Mouse (Mus musculus): ENCODE results near the gene Plcl1.

Gene Plcl1

DNA sequence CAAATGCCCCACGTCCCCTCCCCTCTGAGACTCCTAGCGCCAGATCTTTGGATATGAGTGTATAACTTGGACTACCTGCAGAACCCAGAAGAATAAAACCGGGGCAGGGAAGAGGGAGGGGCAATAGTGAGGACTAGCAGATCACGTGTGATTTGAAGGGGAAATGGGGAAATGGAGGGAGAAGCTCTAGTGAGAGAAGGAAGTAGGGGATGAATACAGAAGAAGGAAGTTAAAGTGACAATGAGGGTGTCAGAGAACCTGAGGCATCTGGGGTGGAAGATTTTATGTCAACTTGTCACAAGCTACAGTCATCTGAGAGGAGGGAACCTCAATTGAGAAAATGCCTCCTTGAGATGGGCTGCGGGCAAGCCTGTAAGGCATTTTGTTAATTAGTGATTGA is 119.4 kb downstream of the Plcl1 start:
- no peak for DNase-seq (ENCODE audit: low read depth, low spot score)

DNA sequence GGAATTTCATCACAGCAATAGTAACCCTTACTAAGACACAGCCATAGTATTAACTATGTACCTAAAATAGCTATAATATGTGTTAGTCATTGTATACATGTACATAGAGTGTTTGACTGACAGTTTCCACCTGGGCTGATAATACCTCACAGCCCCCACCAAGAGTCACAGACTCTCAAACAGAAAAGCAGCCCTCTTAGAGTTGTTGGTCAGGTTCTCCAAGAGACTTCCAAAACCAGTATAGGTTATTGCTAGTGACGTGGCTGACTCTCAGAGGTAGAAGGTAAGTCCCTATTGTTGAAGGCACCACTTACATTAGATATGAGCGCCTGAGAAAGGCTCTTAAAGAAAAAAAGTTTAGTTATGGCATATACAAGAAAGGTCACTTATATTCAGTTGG is 120.0 kb downstream of the Plcl1 start:
- no peak for DNase-seq (ENCODE audit: low read depth, low spot score)

DNA sequence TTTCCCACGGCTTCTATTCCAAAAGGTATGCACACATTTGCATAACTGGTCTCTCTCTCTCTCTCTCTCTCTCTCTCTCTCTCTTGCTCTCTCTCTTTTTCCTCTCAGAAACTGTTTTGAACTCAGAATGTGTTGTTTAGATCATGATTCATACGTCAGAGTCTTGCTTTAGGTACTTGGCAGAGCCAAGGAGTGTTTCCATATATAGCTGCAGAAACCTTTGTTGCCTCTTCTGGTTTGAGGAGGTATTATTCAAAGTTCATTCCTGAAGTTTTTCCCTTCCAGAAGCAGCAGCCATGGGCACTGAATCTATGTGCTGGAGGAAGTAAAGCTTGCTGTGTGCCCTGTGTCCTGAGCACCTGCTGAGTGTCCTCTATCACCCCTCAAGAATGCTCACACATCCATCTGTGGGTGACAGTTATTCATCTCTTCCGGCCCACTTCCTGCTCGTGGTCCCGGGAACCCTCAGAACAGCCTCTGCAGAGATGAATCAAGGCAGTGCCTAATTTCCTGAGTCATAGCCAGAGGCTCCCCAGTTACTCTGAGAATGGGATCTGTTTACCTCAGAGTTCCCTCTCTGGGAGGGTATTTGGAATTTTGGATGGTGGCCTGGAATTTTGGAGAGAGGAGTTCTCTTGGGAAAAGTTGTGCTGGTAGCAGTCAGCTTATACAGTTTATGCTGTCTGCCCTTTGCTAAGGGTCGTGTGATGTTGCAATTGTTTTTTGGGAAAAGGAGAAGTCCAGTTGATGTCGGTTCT is 123.0 kb downstream of the Plcl1 start:
- DNase-seq (ENCODE audit: low read depth, low spot score): no peak

DNA sequence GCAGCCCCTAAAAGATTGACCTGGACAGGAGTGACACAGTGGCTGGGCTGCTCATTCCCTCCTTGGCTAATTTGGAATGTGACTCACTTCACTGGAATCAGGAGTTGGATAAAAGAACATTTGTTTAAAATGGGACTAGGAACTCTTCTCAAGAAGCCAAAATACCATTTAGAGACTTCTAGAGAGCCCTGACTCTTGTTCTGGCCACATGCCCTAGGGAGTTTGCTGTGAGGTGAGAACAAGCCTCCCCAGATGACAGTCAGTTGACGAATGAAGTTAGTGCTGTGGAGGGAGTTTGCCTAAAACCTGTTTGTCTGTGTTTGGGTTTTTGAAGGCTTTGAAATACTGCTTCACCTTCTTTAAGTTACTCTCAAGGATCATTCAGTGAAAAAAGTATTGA is 128.1 kb downstream of the Plcl1 start:
- no peak for DNase-seq (ENCODE audit: low read depth, low spot score)

DNA sequence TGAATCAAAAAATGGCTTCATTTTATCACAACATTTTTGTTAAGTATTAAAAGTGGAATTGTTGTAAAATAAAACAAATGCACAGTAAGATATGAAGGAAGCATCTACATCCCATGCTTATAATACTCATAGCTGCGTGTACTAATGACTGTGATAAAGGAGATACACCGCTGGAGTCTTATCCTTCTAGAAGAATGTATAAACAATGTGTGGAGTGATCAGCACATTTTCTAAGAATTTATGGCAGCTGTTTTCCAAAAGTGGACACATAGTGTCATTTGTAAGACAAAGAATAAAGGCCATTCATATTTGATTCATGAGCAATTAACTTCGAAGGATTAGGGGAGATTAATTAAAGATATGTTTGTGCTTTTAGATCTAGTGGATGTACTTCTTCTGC is 148.7 kb downstream of the Plcl1 start:
- no peak for DNase-seq (ENCODE audit: low read depth, low spot score)

DNA sequence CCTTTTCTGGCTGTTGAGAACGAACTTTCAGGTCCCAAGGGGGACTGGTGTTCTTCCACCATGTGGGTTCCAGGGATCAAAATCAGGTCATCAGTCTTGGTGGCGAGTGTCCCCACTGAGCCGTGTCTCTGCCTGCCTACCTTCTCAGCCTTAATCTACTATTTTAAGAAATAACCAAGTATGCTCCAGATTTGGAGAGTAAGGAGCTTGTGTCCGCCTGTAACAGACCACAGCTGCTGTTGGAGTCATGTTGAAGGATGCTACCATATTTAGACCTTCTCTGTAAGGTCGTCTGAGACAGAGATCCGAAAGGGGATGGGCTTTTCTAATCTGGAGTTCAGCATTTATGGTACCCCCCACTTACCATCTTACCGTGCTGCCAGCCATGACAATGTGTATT is 152.2 kb downstream of the Plcl1 start:
- no peak for DNase-seq (ENCODE audit: low read depth, low spot score)

DNA sequence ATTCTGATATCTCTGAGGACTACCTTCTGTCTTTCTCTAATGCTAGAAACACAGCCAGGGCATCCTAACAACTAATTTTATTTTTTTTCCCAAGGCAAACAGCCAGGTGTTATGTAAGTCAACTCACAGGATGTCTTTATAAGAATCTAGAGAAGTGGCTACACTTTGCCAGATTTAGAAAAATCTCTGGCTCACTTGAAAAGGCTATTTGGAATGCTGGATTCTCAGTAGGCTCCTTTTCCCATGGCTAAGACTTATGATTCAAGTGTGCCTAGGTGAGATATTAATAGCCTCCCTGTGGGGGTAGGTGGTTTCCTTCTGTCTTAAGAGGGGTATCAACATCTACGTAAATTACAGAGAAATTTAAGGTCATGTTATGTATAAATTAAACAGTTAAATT is 152.7 kb downstream of the Plcl1 start:
- DNase-seq (ENCODE audit: low read depth, low spot score): no peak

DNA sequence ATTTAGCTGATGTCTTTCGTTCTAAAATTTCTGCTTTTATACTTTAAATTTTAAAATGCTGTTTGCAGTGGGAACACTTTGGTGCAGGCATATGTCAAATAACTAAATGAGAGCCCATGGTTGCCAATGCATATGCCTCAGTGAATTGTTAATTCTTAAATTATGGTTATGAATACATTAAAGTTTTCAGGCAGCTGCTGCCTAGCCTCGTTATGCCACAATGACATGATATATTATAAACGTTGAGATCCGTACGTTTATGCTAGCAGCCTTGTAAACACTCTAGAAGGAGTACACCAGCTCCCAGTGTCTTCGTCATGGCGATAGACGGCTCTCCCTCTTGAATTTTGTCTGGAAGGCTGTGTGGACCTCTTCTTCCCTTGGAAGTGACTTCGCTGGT is 154.3 kb downstream of the Plcl1 start:
- DNase-seq (ENCODE audit: low read depth, low spot score): no peak

DNA sequence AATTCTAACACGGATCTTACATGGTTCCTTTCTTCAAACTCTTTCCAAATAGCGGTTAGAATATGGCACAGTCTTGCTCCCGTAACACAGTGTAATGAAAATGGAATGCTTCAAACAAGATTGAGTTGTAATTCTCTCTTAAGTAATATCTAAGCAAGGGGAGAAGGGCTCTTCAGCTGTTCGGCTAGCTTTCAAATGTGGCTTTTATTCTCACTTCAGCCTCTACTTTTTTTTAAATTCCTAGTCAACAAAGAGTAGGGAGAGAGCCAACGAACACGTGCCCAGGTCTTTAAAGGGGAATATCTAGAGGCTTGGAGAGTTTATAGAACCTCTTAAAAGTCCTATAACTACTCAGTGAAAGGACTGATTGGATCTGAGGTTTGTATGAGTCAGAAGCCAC is 160.2 kb downstream of the Plcl1 start:
- no peak for DNase-seq (ENCODE audit: low read depth, low spot score)

DNA sequence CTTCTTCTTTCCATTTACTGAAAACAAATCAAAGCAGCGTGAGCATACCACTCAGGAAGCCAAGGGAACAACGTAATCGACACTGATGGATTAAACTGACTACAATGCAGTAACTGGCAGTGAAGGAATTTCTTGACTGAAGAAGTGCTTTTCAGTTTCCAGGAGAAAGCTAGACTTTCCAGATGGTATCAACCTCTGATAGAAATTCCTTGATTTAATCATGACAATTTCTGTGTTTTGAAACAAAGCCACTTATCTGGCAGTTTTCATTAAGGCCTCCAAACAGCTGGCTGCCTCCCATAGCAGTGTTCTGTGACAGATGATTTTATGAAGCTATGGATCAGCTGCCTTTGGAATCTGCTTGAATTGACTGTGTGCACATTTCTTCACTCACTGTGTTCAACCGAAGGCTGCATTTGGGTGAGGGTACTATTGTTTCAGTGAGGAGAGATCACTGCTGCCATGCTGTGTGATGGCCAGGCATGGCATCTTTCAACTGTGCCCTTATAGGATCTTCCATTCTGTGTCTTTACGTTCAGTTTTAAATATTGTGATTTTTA is 162.2 kb downstream of the Plcl1 start:
- DNase-seq (ENCODE audit: low read depth, low spot score): no peak

DNA sequence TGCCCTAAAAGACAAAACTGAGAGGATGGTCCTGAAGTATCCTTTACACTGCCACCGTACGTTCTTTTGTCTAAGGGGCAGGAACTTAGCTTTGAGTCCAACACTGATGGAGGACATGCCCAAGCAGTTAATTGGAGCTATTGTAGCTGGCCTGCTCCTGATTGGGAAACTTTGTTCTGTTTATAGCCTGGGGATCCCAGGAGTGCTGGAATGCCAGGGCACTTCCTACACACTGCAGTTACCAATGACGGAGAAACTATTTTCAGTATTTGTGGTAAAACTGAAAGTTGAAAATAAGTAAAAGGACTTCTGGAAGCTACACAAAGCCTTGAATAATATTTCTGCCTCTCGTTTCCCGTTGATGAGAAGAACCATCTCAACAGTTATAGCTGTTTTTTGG is 164.5 kb downstream of the Plcl1 start:
- no peak for DNase-seq (ENCODE audit: low read depth, low spot score)

DNA sequence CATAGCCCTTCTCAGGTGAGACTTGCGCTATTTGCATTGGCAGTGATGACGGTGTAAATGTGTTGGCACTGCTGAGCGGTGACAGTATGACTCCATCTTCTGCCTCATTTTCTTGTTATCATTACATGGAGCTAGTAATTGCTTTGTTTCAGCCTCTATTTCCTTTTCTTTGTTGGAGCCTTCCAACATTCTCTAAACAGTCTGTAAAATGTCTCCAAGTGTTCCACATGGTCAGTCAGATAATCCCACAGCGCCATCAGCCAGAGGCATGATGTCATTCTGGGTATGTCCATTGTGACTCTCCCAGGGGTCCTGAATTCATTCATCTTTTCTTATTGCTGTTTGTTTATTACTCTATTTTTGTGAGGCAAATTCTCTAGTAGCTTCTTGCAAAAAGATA is 165.7 kb downstream of the Plcl1 start:
- no peak for DNase-seq (ENCODE audit: low read depth, low spot score)

DNA sequence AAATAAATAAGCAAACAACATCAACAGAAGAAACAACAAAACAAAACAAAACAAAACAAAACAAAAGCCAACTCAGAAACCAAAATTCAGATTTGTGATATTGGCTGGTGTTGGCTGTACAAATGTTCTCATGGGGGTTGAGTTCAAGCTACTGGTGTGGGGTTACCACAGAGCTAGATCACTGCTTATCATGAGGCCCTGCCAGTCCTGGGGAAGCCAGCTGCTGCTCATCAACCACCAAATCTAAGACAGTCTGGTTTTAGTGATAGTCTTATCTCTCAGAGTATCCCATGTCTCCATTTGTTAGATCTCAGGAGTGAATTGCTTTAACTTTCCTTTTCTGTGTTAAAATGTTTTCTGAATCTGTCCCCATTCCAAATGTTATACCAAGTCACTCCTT is 166.5 kb downstream of the Plcl1 start:
- DNase-seq (ENCODE audit: low read depth, low spot score): no peak

DNA sequence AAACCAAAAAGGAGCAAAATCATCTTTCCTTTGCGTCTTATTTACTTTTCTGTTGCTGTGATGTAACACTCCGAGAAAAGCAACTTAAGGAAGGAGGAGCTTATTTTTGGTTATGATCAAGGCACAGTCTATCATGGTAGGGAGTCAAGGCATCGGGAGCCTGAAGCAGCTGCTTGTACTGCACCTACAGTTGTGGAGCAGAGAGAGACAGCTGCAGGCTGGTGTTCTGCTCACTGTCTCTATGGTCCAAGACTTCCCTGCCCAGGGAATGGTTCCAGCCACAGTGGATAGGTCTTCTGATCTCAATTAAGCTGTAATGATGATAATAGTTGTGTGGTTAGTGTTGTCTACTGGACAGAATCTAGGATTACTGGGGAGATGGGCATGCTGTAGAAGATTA is 166.9 kb downstream of the Plcl1 start:
- DNase-seq (ENCODE audit: low read depth, low spot score): no peak

DNA sequence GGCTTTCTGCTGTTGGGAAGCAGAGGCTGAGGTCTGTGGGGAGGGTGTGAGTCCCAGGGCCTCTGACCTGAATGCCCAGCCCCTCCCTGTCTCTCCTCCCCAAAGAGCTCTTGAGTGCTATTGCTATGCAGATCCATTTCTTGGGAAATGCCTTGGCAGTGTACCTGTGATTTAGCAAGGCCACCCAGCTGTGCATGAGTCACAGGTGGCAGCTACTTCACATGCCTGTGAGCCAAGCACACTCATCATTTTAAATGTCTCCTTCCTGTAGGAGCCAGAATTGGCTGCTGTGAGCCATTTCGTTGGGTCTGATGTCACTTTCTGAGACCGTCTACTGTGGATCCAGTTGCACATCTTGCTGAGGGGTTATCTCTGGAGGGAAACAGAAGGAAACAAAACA is 170.2 kb downstream of the Plcl1 start:
- no peak for DNase-seq (ENCODE audit: low read depth, low spot score)

DNA sequence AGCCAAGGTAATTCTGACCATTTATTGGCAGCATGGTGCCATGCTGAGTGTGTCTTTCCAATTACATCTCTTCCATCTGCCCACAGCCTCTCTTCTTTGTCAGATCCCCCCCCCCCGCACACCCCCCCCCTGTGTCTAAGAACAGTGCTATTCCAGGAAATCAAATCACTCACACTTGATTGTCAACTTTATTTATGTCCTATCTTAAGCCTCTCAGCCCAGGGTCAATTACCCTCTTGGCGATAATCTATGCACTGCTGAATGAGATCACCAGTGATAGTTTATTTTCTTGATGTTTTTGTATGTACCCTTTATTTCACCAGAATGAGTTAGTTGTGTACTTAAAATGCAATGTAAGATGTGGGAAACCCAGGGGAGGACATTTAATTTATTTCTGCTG is 176.0 kb downstream of the Plcl1 start:
- no peak for DNase-seq (ENCODE audit: low read depth, low spot score)

DNA sequence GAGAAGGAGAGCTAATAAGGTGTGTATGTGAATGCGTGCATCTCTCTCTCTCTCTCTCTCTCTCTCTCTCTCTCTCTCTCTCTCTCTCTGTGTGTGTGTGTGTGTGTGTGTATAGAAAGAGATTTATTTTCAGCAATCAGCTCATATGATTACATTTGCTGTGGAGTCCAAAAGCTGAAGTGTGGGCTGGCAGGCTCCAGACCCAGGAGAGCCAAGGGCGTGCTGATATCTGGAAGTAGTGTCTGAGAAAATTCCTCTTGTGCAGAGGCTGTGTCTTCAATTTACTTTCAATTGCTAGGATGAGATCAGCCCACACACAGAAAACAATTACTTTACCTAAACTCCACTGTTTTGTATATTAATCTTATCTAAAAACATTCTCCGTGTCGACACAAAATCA is 179.7 kb downstream of the Plcl1 start:
- no peak for DNase-seq (ENCODE audit: low read depth, low spot score)

DNA sequence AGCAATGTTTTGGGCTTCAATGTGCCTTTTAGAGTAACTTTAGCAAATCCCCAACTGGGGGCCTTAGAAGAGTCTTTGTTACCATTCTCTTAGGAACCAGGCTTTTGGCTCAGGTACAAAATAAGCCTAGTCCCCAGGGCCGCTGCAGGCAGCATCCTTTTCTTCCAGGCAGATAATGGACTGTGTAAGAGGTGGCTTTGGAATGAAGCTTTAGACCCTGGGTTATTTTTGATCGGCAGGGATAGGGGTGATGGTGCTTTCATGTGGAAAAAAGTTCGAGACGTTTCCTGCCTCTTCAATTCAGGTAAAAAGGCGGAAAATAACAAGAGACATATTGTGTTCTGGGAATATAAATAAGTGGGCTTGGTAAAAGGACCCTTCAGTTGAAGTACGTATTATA is 182.4 kb downstream of the Plcl1 start:
- no peak for DNase-seq (ENCODE audit: low read depth, low spot score)

DNA sequence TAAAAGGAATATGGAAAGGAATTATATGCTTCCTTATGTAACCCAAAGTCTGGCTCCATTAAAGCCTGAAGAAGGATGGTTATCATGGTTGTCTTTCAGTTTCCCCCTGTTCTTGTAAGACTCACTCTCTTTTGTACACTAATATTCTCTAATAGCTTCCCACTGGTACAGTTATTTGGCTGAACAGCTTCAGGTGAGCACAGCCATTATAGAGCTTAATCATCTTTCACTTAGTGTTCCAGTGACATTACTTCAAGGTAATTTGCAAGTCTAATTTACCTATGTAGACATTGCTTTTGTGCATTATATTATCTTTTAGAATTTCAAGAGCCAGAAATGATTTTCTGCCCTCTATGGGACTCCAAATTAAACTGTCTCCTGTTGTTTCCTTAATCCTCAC is 184.3 kb downstream of the Plcl1 start:
- no peak for DNase-seq (ENCODE audit: low read depth, low spot score)

DNA sequence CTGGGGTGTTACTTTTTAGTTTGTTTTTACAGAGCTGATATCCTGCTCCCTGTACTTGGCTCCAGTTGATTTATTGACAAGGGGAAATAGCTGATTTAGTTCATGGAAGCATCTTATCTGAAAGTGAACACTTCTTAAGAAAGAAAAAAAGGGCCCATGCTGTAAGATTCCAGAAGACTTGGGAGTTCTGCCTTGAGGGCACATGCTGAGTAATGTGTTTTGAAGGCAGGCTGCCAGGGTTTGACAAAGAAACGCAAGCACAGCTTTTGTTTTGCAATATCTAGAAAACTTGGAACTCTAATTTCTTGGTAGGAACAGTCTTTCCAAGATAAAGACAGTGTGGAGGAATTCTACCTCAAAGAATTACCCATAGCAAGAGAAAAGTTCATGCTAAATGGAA is 194.8 kb downstream of the Plcl1 start:
- DNase-seq (ENCODE audit: low read depth, low spot score): no peak

DNA sequence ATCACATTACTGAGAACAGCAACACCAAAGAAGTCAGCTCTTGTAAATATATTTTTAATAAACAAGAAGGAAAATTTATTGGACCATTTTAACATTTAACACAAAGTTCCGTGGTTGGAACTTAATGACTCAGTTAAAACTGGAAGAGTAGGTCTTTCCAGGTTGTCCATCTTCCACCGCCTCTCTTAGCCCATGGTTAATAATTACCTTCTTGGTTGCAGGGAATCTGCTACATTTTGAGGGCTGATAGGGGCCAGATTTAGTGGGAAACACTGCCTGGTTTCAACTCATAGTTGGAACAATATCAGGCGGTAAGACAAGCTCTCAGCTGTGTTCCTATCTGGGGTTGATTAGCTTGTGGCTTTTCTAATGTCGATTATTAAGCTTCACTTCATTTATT is 198.9 kb downstream of the Plcl1 start:
- DNase-seq (ENCODE audit: low read depth, low spot score): no peak

DNA sequence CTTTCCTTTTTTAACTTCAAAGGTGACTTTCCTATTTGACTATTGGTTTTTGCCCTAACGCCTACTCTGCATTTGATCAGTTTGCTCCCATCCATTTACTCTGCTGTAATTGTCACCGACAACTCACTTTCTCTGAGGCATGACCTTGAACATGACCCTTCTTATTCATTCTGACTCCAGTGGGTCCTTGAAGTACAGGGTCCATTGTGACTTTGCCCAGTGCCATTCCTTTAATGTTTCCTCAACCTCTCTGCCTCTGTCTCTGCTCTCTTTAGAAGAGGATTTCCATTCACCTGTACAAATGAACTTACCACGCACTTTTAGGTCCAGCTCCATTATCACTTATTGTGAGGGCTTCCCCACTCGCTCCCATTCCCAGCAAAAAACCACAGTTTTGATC is 199.7 kb downstream of the Plcl1 start:
- DNase-seq (ENCODE audit: low read depth, low spot score): no peak

DNA sequence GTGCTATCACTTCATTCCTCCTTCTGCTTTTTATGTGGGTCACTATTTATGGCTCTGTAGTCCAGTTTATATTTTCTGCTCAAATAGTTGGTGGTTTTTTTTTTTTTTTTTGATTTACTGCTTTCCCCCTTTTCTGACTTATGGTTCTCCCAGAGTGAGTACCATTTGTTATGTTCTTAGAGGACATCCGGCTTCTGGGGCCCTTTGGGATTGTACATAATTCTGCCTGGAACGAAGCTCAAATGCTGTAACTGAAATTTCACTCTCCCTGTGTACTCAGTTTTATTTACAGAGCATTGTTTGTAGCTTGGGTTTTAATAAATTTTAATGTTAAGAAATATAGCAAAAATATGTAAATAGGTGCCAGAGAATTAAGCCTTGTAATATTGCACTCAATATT is 200.2 kb downstream of the Plcl1 start:
- DNase-seq (ENCODE audit: low read depth, low spot score): no peak

DNA sequence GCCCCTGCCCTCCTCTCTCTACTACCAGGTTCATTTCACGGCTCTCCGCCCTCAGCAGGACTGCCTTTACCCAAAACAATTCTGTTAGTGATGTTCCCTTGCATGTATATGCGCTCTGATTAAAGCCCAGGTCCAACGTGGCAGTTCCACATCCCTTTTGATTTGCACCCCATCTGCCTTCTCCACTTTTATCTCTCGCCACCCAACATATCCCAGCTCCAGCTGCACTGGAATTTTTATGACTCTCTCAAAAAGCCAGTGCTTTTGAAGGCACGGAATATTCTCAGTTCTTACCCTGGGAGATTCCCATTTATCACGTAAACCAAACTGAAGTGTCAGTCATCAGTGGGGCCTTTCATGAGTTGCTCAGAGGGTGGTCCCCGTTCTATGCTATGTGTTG is 200.7 kb downstream of the Plcl1 start:
- peak; percentile 29 for DNase-seq (ENCODE audit: low read depth, low spot score)
